Mouse (Mus musculus): ENCODE measurements around the gene Nab1.

- TF ChIP-seq CTCF (IDR thresholded peaks at IDR 0.05; ENCODE audit: borderline replicate concordance, control insufficient read depth, extremely low read depth, insufficient read depth, low read length, poor library complexity) (no peak), POLR2A (IDR thresholded peaks at IDR 0.05; ENCODE audit: control insufficient read depth, extremely low read depth, insufficient read depth, low read length, poor library complexity) (no peak)
Observed at GRCm38 (mm10) chr1:52524663-52525062, 24.2 kb upstream of the Nab1 start.

Measured in thymus, adult 2 months (tissue).